In the genomic region with DNA sequence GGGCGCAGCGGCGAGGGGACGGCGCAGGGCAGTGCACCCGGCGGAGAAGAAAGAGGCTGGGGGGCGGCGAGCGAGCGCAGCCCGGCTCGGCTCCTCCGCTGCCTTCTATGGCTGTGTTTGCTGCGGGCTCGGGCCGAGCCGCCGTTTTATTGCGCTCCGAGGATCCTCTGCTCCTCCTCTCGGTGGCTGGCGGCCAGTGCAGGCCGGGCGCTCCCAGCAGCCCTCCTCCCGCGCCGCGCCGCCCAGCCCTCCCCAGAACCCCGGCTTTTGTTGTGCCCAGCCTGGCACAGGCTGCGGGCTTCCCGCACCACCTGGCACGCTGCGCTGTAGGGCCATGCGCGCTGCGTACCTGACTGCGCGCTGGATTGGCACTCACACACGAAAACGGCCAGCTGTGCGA, we compare ENCODE assay signal across 8 mouse cellular contexts. TPM values are rescaled to one million over a fixed set of nuclear protein-coding genes. Genes with fewer than 3 reads are reported as not detected.
DNase-seq lines count a peak whose midpoint lies in the region; ATAC-seq and TF ChIP-seq lines count a peak whose summit lies in the region.

No protein-coding gene starts in this region.

- peak overlapping the region; percentile 68 for H3K9ac ChIP-seq in intestine, postnatal 0 days (ENCODE audit: low read depth, low read length)
- H3K9ac ChIP-seq in midbrain, embryonic 11.5 days (ENCODE audit: low read length): peak overlapping the region; percentile 91

- no peaks in the 10 kb centered on the region for H3K4me1 ChIP-seq in intestine, postnatal 0 days (replicated peaks; ENCODE audit: control insufficient read depth, insufficient read depth, low read length)
- peaks cover 15% of the 10 kb centered on the region for H3K4me1 ChIP-seq in midbrain, embryonic 11.5 days (ENCODE audit: control insufficient read depth, insufficient read depth, low read length)

- TF ChIP-seq CTCF in intestine, postnatal 0 days (IDR thresholded peaks at IDR 0.05; ENCODE audit: low read depth): peak; percentile 78

- peak; percentile 87 for ATAC-seq in granulocyte monocyte progenitor cell, adult 5-6 weeks (replicated peaks; ENCODE audit: poor library complexity, severe bottlenecking)
- ATAC-seq in intestine, postnatal 0 days: peak; percentile 83
- peak; percentile 94 for ATAC-seq in midbrain, embryonic 11.5 days (ENCODE audit: low FRiP score)

- DNase-seq in adrenal gland, adult 2 months: peak; percentile 91
- peak; percentile 92 for DNase-seq in embryo, embryonic 11 days
- peak; percentile 89 for DNase-seq in left cerebral cortex, postnatal 4 days
- DNase-seq in midbrain, embryonic 11.5 days (ENCODE audit: low spot score, missing footprints): peak; percentile 97
- DNase-seq in right cerebral cortex, postnatal 4 days: peak; percentile 93
- peak; percentile 77 for DNase-seq in yolk sac, embryonic 10.5 days (ENCODE audit: low spot score)

- no peaks in the 10 kb centered on the region for H3K27me3 ChIP-seq in intestine, postnatal 0 days (replicated peaks; ENCODE audit: control insufficient read depth, insufficient read depth, low read length)
- no peaks in the 10 kb centered on the region for H3K27me3 ChIP-seq in midbrain, embryonic 11.5 days (ENCODE audit: control insufficient read depth, insufficient read depth, low read length)

- no peaks in the 10 kb centered on the region for H3K36me3 ChIP-seq in intestine, postnatal 0 days (ENCODE audit: control insufficient read depth, insufficient read depth)
- H3K36me3 ChIP-seq in midbrain, embryonic 11.5 days (ENCODE audit: control insufficient read depth, insufficient read depth, low read length): no peaks in the 10 kb centered on the region; the same call in 1 of the 2 replicates

- H3K4me2 ChIP-seq in intestine, postnatal 0 days (replicated peaks; ENCODE audit: low read depth): peak overlapping the region; percentile 90
- peak overlapping the region; percentile 84 for H3K4me2 ChIP-seq in midbrain, embryonic 11.5 days

- H3K9me3 ChIP-seq in intestine, postnatal 0 days (ENCODE audit: control insufficient read depth): no peaks in the 10 kb centered on the region
- H3K9me3 ChIP-seq in midbrain, embryonic 11.5 days (ENCODE audit: control insufficient read depth, low read length): no peaks in the 10 kb centered on the region

- peak overlapping the region; percentile 70 for H3K4me3 ChIP-seq in intestine, postnatal 0 days (ENCODE audit: low read depth, low read length)
- peak overlapping the region; percentile 70 for H3K4me3 ChIP-seq in midbrain, embryonic 11.5 days (ENCODE audit: low read depth, low read length)

- peak overlapping the region; percentile 78 for H3K27ac ChIP-seq in intestine, postnatal 0 days (ENCODE audit: low read depth, low read length)
- peak overlapping the region; percentile 62; the same call in 1 of the 2 replicates for H3K27ac ChIP-seq in midbrain, embryonic 11.5 days (ENCODE audit: low read depth, low read length)

- intact Hi-C loops in left cerebral cortex, postnatal 4 days (cut with DNase I): no loop called here

- WGBS in intestine, postnatal 0 days: under 1% methylated on average over 34 of the region's 43 CpGs
- WGBS in midbrain, embryonic 11.5 days: under 1% methylated on average over 32 of the region's 43 CpGs

RNA-seq across cellular contexts. Expression of gene Timp2, which starts 0.3 kb away (rescaled TPM):
- total RNA-seq in adrenal gland, adult 2 months (2021): 100 to 1,000 TPM in 1 of 2 experiments, 10 to 100 TPM in 1; 89.7 to 198 TPM
- 79.4 and 126 TPM in 2 replicates for polyA plus RNA-seq in adrenal gland, adult 2 months (2012; rRNA removed)
- total RNA-seq in granulocyte monocyte progenitor cell, adult 5-6 weeks (2014; fragmentation: Nextera tagmentation): 1.8 and 3.5 TPM in 2 replicates
- 2.5 and 12.7 TPM in 2 replicates for total RNA-seq in granulocyte monocyte progenitor cell, adult 5-6 weeks (2017)
- polyA plus RNA-seq in intestine, postnatal 0 days (2015; fragmentation: Nextera tagmentation; extraction: Ambion mirVana): 38.9 TPM in 2 replicates
- total RNA-seq in left cerebral cortex, postnatal 4 days (2021): 100 to 1,000 TPM; 273 to 295 TPM
- 40.1 and 42.8 TPM in 2 replicates for polyA plus RNA-seq in midbrain, embryonic 11.5 days (2014; fragmentation: Nextera tagmentation; extraction: Ambion mirVana)

RNA-seq across cellular contexts. Expression of gene Cep295nl, which starts 12.9 kb away (rescaled TPM):
- under 1 TPM; 0.46 to 0.93 TPM for total RNA-seq in adrenal gland, adult 2 months (2021)
- 0.12 TPM in 1 of 2 replicates, not detected in the other for polyA plus RNA-seq in adrenal gland, adult 2 months (2012; rRNA removed)
- not detected in 2 replicates for total RNA-seq in granulocyte monocyte progenitor cell, adult 5-6 weeks (2014; fragmentation: Nextera tagmentation)
- total RNA-seq in granulocyte monocyte progenitor cell, adult 5-6 weeks (2017): not detected in 2 replicates
- 0.12 TPM in 2 replicates for polyA plus RNA-seq in intestine, postnatal 0 days (2015; fragmentation: Nextera tagmentation; extraction: Ambion mirVana)
- total RNA-seq in left cerebral cortex, postnatal 4 days (2021): 1 to 10 TPM; 2.8 to 3.9 TPM
- 0.23 and 0.40 TPM in 2 replicates for polyA plus RNA-seq in midbrain, embryonic 11.5 days (2014; fragmentation: Nextera tagmentation; extraction: Ambion mirVana)

RNA-seq across cellular contexts. Expression of gene Lgals3bp, which starts 46.7 kb away (rescaled TPM):
- 100 to 1,000 TPM in 1 of 2 experiments, 10 to 100 TPM in 1; 92.7 to 160 TPM for total RNA-seq in adrenal gland, adult 2 months (2021)
- polyA plus RNA-seq in adrenal gland, adult 2 months (2012; rRNA removed): 336 and 430 TPM in 2 replicates
- total RNA-seq in granulocyte monocyte progenitor cell, adult 5-6 weeks (2014; fragmentation: Nextera tagmentation): 85.3 and 107 TPM in 2 replicates
- total RNA-seq in granulocyte monocyte progenitor cell, adult 5-6 weeks (2017): 36.0 and 44.8 TPM in 2 replicates
- polyA plus RNA-seq in intestine, postnatal 0 days (2015; fragmentation: Nextera tagmentation; extraction: Ambion mirVana): 348 and 382 TPM in 2 replicates
- total RNA-seq in left cerebral cortex, postnatal 4 days (2021): 1 to 10 TPM; 5.0 to 6.2 TPM
- polyA plus RNA-seq in midbrain, embryonic 11.5 days (2014; fragmentation: Nextera tagmentation; extraction: Ambion mirVana): 1.7 and 1.8 TPM in 2 replicates

Comparison
In these comparisons a context has a peak if more than half of its experiments do, and no peak if none do; other contexts are left out.
1. Peak in every context shown above with its lines: DNase-seq, ATAC-seq, H3K4me3 ChIP-seq and H3K27ac ChIP-seq.
2. RNA of gene Timp2, which starts 0.3 kb away (total RNA-seq): 273 to 295 TPM in left cerebral cortex, postnatal 4 days and 89.7 to 198 TPM in adrenal gland, adult 2 months; 1.8 to 12.7 TPM in granulocyte monocyte progenitor cell, adult 5-6 weeks; every median in the first group is over 4 times any median in the second.
3. RNA of gene Lgals3bp, which starts 46.7 kb away (total RNA-seq): 92.7 to 160 TPM in adrenal gland, adult 2 months and 36.0 to 107 TPM in granulocyte monocyte progenitor cell, adult 5-6 weeks; 5.0 to 6.2 TPM in left cerebral cortex, postnatal 4 days; every median in the first group is over 4 times any median in the second.